Mouse (Mus musculus): Measurements from ENCODE around the gene Gzmk.

GRCm38 (mm10) chr13:113199331-113199730 lies 26.4 kb downstream of the Gzmk start:
- TF ChIP-seq CTCF (IDR thresholded peaks at IDR 0.05; ENCODE audit: insufficient read depth, low read length) (no peak), POLR2A (IDR thresholded peaks at IDR 0.05; ENCODE audit: borderline replicate concordance, extremely low read depth, low read depth, low read length) (no peak)

Data from lung, adult 2 months (tissue).